Mouse (Mus musculus) hindbrain, embryonic 16.5 days (tissue): Measurements from ENCODE around the gene Tmem63c. TPM values are rescaled to one million over a fixed set of nuclear protein-coding genes. Genes with fewer than 3 reads are reported as not detected.

Experiments used
- ATAC-seq: fragments of 200-750 bp; cut with Nextera tagmentation; 2 replicates; pipeline ENCODE4 v1.8.0; 2017; ENCODE audit warnings: moderate TSS enrichment, moderate library complexity
- H3K27ac ChIP-seq: fragments of 300-500 bp; sonication (generic); 2 replicates; pipeline ENCODE4 v1.5.1; 2014; ENCODE audit warnings: low read depth, mild to moderate bottlenecking, control low read depth, low read length, moderate library complexity
- H3K27me3 ChIP-seq: fragments of 300-500 bp; sonication (generic); replicated peaks from 2 replicates; pipeline ENCODE4 v1.6.1; 2014; ENCODE audit warnings: low read length; ENCODE audit not compliant: control insufficient read depth, insufficient read depth
- H3K36me3 ChIP-seq: fragments of 300-500 bp; sonication (generic); 2 replicates; pipeline ENCODE4 v1.6.1; 2014; ENCODE audit warnings: mild to moderate bottlenecking, low read length, moderate library complexity, mixed read lengths; ENCODE audit not compliant: control insufficient read depth, insufficient read depth
- H3K4me1 ChIP-seq: fragments of 300-500 bp; sonication (generic); 2 replicates; pipeline ENCODE4 v1.6.1; 2014; ENCODE audit warnings: low read depth, low read length; ENCODE audit not compliant: control insufficient read depth, insufficient read depth
- H3K4me2 ChIP-seq: fragments of 300-500 bp; sonication (generic); 2 replicates; pipeline ENCODE4 v1.6.1; 2014; ENCODE audit warnings: mild to moderate bottlenecking, low read length, control low read depth, moderate library complexity
- H3K4me3 ChIP-seq: fragments of 300-500 bp; sonication (generic); 2 replicates; pipeline ENCODE4 v1.5.1; 2014; ENCODE audit warnings: mild to moderate bottlenecking, low read length, control low read depth, moderate library complexity
- H3K9ac ChIP-seq: fragments of 300-500 bp; sonication (generic); 2 replicates; pipeline ENCODE4 v1.6.1; 2014; ENCODE audit warnings: low read depth, mild to moderate bottlenecking, control low read depth, low read length, moderate library complexity
- H3K9me3 ChIP-seq: fragments of 300-500 bp; sonication (generic); 2 replicates; pipeline ENCODE4 v1.6.1; 2014; ENCODE audit warnings: mild to moderate bottlenecking, low read length, moderate library complexity; ENCODE audit not compliant: control insufficient read depth
- WGBS: fragments of 180-500 bp; shearing (Covaris S2); extraction: QIAGEN DNeasy Blood & Tissue Kit; methylation state at CpG from one replicate; pipeline ENCODE4 v1.1.7; 2014; 5-methylcytosine and 5-hydroxymethylcytosine counted together
- polyA plus RNA-seq: library from polyadenylated mRNA; unstranded; fragments of >200 nt; fragmentation: Nextera tagmentation; extraction: Ambion mirVana; gene quantifications from 2 replicates; pipeline ENCODE4 v1.2.1, GENCODE M21; 2015

The Tmem63c gene
- polyA plus RNA-seq, 1 experiment from 2014 or later = 11.0 TPM

GRCm38 (mm10) chr12:86995931-86996330 is 25.2 kb upstream of the Tmem63c start:
- no peaks in the 10 kb centered on the region for H3K9me3 ChIP-seq
- H3K9ac ChIP-seq = no peak overlapping the region
- 74% methylated on average over 6 of the region's 6 CpGs for WGBS
- no peak overlapping the region for H3K4me3 ChIP-seq
- H3K27ac ChIP-seq = no peak overlapping the region
- no peaks in the 10 kb centered on the region for H3K36me3 ChIP-seq
- H3K27me3 ChIP-seq = no peaks in the 10 kb centered on the region
- peaks cover 5% of the 10 kb centered on the region for H3K4me1 ChIP-seq
- no peak for ATAC-seq
- H3K4me2 ChIP-seq = no peak overlapping the region

- Histone ChIP-seq H3K4me2 (no peak overlapping the region), H3K9me3 (no peaks in the 10 kb centered on the region), H3K27ac (no peak overlapping the region), H3K4me3 (no peak overlapping the region), H3K9ac (no peak overlapping the region), H3K27me3 (no peaks in the 10 kb centered on the region), H3K36me3 (no peaks in the 10 kb centered on the region), H3K4me1 (peaks cover 5% of the 10 kb centered on the region)
- WGBS = 89% methylated on average over 4 of the region's 4 CpGs
- ATAC-seq = no peak
Measured at GRCm38 (mm10) chr12:86998699-86999098, 22.4 kb upstream of the Tmem63c start.

- no peak overlapping the region for H3K4me3 ChIP-seq
- H3K4me1 ChIP-seq = peaks cover 5% of the 10 kb centered on the region
- no peaks in the 10 kb centered on the region for H3K36me3 ChIP-seq
- H3K4me2 ChIP-seq = no peak overlapping the region
- no peaks in the 10 kb centered on the region for H3K27me3 ChIP-seq
- no peak overlapping the region for H3K27ac ChIP-seq
- no peak overlapping the region for H3K9ac ChIP-seq
- ATAC-seq = no peak
- no peaks in the 10 kb centered on the region for H3K9me3 ChIP-seq
- WGBS = 75% methylated on average over 10 of the region's 10 CpGs
Measured at GRCm38 (mm10) chr12:86999283-86999820, 21.8 kb upstream of the Tmem63c start.

GRCm38 (mm10) chr12:87000151-87000839 is 20.8 kb upstream of the Tmem63c start:
- H3K4me1 ChIP-seq = peaks cover 8% of the 10 kb centered on the region
- H3K9me3 ChIP-seq = no peaks in the 10 kb centered on the region
- ATAC-seq = peak; percentile 46
- H3K27ac ChIP-seq = no peak overlapping the region
- WGBS = 46% methylated on average over 5 of the region's 5 CpGs
- H3K27me3 ChIP-seq = no peaks in the 10 kb centered on the region
- no peak overlapping the region for H3K4me3 ChIP-seq
- H3K4me2 ChIP-seq = no peak overlapping the region
- no peak overlapping the region for H3K9ac ChIP-seq
- H3K36me3 ChIP-seq = no peaks in the 10 kb centered on the region

- no peak overlapping the region for H3K9ac ChIP-seq
- no peak overlapping the region for H3K27ac ChIP-seq
- ATAC-seq = peak; percentile 48
- peaks cover 8% of the 10 kb centered on the region for H3K4me1 ChIP-seq
- 34% methylated on average over 6 of the region's 6 CpGs for WGBS
- H3K4me2 ChIP-seq = no peak overlapping the region
- H3K9me3 ChIP-seq = no peaks in the 10 kb centered on the region
- no peaks in the 10 kb centered on the region for H3K27me3 ChIP-seq
- no peak overlapping the region for H3K4me3 ChIP-seq
- H3K36me3 ChIP-seq = no peaks in the 10 kb centered on the region
Measured at GRCm38 (mm10) chr12:87000840-87001176, 20.3 kb upstream of the Tmem63c start.

- ATAC-seq = no peak
- Histone ChIP-seq H3K27me3 (no peaks in the 10 kb centered on the region), H3K4me1 (peaks cover 8% of the 10 kb centered on the region), H3K27ac (no peak overlapping the region), H3K9me3 (no peaks in the 10 kb centered on the region), H3K4me3 (no peak overlapping the region), H3K9ac (no peak overlapping the region), H3K4me2 (no peak overlapping the region), H3K36me3 (no peaks in the 10 kb centered on the region)
- 56% methylated on average over 7 of the region's 7 CpGs for WGBS
Measured at GRCm38 (mm10) chr12:87002209-87002608, 18.9 kb upstream of the Tmem63c start.

GRCm38 (mm10) chr12:87002815-87003214 is 18.3 kb upstream of the Tmem63c start:
- H3K4me3 ChIP-seq = no peak overlapping the region
- WGBS = 64% methylated on average over 7 of the region's 7 CpGs
- H3K9me3 ChIP-seq = no peaks in the 10 kb centered on the region
- no peaks in the 10 kb centered on the region for H3K27me3 ChIP-seq
- no peaks in the 10 kb centered on the region for H3K36me3 ChIP-seq
- no peak overlapping the region for H3K9ac ChIP-seq
- H3K27ac ChIP-seq = no peak overlapping the region
- no peak overlapping the region for H3K4me2 ChIP-seq
- no peak for ATAC-seq
- H3K4me1 ChIP-seq = peaks cover 8% of the 10 kb centered on the region

- H3K36me3 ChIP-seq = no peaks in the 10 kb centered on the region
- no peaks in the 10 kb centered on the region for H3K27me3 ChIP-seq
- ATAC-seq = no peak
- no peak overlapping the region for H3K4me3 ChIP-seq
- 56% methylated on average over 3 of the region's 3 CpGs for WGBS
- no peak overlapping the region for H3K27ac ChIP-seq
- no peak overlapping the region for H3K4me2 ChIP-seq
- peaks cover 8% of the 10 kb centered on the region for H3K4me1 ChIP-seq
- no peaks in the 10 kb centered on the region for H3K9me3 ChIP-seq
- no peak overlapping the region for H3K9ac ChIP-seq
Measured at GRCm38 (mm10) chr12:87003606-87004005, 17.5 kb upstream of the Tmem63c start.

GRCm38 (mm10) chr12:87004596-87004995 is 16.5 kb upstream of the Tmem63c start:
- 82% methylated on average over 4 of the region's 4 CpGs for WGBS
- no peaks in the 10 kb centered on the region for H3K27me3 ChIP-seq
- H3K36me3 ChIP-seq = no peaks in the 10 kb centered on the region
- 0 out of 2 replicates have a peak overlapping the region, but pooled peaks have one; percentile 14 for H3K9ac ChIP-seq
- H3K4me3 ChIP-seq = no peak overlapping the region
- peak overlapping the region; percentile 16; the same call in 1 of the 2 replicates for H3K27ac ChIP-seq
- H3K4me2 ChIP-seq = no peak overlapping the region
- H3K9me3 ChIP-seq = no peaks in the 10 kb centered on the region
- peaks cover 8% of the 10 kb centered on the region for H3K4me1 ChIP-seq
- ATAC-seq = no peak
